Mouse (Mus musculus) lung, adult 2 months (tissue): ENCODE data around the gene Skap1. TPM values are rescaled to one million over a fixed set of nuclear protein-coding genes. Genes with fewer than 3 reads are reported as not detected.

ENCODE experiments used
- DNase-seq: peaks from one replicate; pipeline ENCODE4 v3.0.0; 2022
- H3K4me1 ChIP-seq: fragments of 200-500 bp; 2 replicates; pipeline ENCODE4 v1.6.1; 2011; ENCODE audit warnings: low read length; ENCODE audit not compliant: control insufficient read depth, insufficient read depth
- H3K4me3 ChIP-seq: fragments of 200-500 bp; replicated peaks from 2 replicates; pipeline ENCODE3; 2011; ENCODE audit warnings: low read depth, mild to moderate bottlenecking, control low read depth, low read length; ENCODE audit errors: extremely low read depth
- CTCF ChIP-seq: fragments of 200-500 bp; IDR thresholded peaks from 2 replicates; pipeline ENCODE4 v1.5.1; 2011; ENCODE audit warnings: mild to moderate bottlenecking, low read length, control low read depth; ENCODE audit not compliant: insufficient read depth
- POLR2A ChIP-seq: fragments of 200-500 bp; IDR thresholded peaks from 2 replicates; pipeline ENCODE4 v1.6.1; 2011; ENCODE audit warnings: low read depth, mild to moderate bottlenecking, control low read depth, low read length, borderline replicate concordance; ENCODE audit errors: extremely low read depth
- WGBS: fragments of 180-500 bp; shearing (Covaris S2); methylation state at CpG from one replicate; pipeline ENCODE4 v1.1.7; 2018; 5-methylcytosine and 5-hydroxymethylcytosine counted together
- polyA plus RNA-seq: library from polyadenylated mRNA; depleted of rRNA; stranded (reverse); fragments of >200 nt; gene quantifications from 2 replicates; pipeline ENCODE4 v1.2.3, GENCODE M21; 2012

Gene Skap1
- polyA plus RNA-seq, 1 experiment: 2.2 TPM

DNA sequence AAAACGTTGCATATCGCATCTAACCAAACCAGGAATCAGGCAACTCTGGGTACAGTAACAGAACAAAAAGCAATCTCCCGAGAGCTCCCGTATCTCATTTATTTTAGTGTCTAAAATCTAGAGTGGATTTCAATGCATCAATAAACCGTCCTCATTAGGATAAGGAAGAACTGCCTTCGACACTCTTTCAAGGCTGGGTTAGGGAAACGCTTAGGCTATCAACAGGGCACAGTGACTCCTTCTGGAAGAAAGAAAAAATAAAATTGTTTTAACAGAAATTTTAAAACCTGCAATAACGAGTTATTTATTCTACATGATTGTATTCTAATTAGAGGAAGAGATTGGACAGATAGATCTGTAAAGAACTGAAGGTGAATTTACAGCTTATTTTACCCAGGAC, 82.0 kb downstream of the Skap1 start:
- no peaks in the 10 kb centered on the region for H3K4me1 ChIP-seq
- TF ChIP-seq POLR2A (no peak), CTCF (no peak)
- DNase-seq: no peak
- no peak overlapping the region for H3K4me3 ChIP-seq
- WGBS: 62% methylated on average over 8 of the region's 8 CpGs

GRCm38 (mm10) chr11:96550960-96551703, 86.7 kb downstream of the Skap1 start:
- no peak for TF ChIP-seq CTCF
- no peak for TF ChIP-seq POLR2A
- H3K4me1 ChIP-seq: no peaks in the 10 kb centered on the region
- WGBS: 53% methylated on average over 9 of the region's 9 CpGs
- DNase-seq: no peak
- H3K4me3 ChIP-seq: no peak overlapping the region

DNA sequence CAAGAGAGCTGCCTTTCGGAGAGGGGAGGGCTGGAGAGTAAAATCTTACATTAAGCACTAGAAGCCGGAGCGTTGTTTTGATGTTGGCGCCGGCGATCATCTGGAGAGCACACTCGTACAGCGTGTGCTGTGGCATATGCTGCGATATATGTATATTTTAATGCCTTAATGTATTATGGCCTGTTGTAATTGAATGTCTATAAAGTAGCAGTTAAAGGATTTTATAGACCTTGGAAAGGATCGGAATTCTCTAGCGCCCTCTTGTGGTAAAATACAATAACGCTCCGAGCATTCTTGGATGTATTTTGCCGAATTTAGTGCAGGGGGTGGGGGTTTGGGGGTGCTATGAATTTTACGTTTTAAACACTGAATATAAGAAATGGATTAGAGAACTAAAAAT, 88.7 kb downstream of the Skap1 start:
- 17% methylated on average over 15 of the region's 15 CpGs for WGBS
- TF ChIP-seq POLR2A (no peak), CTCF (peak; percentile 3; the same call in 1 of the 2 replicates)
- H3K4me1 ChIP-seq: no peaks in the 10 kb centered on the region
- peak; percentile 10 for DNase-seq
- no peak overlapping the region for H3K4me3 ChIP-seq

- Histone ChIP-seq H3K4me3 (no peak overlapping the region), H3K4me1 (no peaks in the 10 kb centered on the region)
- WGBS: 66% methylated on average over 5 of the region's 5 CpGs
- no peak for DNase-seq
- no peak for TF ChIP-seq POLR2A
- TF ChIP-seq CTCF: no peak
Measured at GRCm38 (mm10) chr11:96560229-96560628, 95.8 kb downstream of the Skap1 start.

- no peaks in the 10 kb centered on the region for H3K4me1 ChIP-seq
- WGBS: 54% methylated on average over 1 of the region's 1 CpGs
- no peak overlapping the region for H3K4me3 ChIP-seq
- DNase-seq: no peak
- TF ChIP-seq POLR2A (no peak), CTCF (no peak)
Measured at GRCm38 (mm10) chr11:96564088-96564487, 99.7 kb downstream of the Skap1 start.

GRCm38 (mm10) chr11:96572515-96572914, 108.1 kb downstream of the Skap1 start:
- Histone ChIP-seq H3K4me3 (no peak overlapping the region), H3K4me1 (no peaks in the 10 kb centered on the region)
- DNase-seq: no peak
- TF ChIP-seq CTCF (no peak), POLR2A (no peak)
- WGBS: 44% methylated on average over 3 of the region's 3 CpGs

GRCm38 (mm10) chr11:96576491-96577427, 112.4 kb downstream of the Skap1 start:
- Histone ChIP-seq H3K4me3 (no peak overlapping the region), H3K4me1 (no peaks in the 10 kb centered on the region)
- no peak for DNase-seq
- WGBS: 53% methylated on average over 14 of the region's 14 CpGs
- TF ChIP-seq CTCF: no peak

DNA sequence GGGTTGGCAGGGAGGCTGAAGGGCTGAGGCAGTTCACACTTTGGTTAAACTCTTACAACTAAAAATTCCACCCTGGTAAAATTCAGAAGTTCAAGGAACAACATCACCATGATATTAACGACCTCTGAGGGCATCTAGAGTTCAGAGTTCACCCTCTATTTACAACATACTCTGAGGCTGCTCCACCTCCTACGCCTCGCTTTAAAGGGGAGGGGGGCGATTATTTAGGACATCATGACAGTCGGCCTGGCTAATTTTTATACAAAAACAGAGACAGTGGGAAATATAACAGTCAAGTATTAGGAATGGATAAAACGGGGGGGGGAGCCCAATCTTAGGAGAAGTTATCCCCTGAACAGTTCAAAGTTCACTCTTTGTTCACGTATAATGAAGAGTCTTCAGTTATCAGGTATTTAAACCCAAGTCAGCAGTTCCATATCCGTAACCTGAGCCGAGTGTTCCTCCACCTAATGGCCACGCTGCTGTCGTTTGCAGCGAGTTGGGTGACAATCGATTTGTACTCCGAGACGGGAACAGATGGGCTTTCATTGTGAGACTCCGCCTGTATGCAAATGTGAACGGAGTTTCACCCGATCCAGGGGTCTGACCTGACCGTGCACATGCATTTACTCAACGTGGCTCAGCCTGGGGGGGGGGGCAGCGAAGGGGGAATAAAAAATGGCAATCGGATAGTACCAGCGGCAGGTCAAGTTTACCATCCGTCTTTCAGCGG, 114.3 kb downstream of the Skap1 start:
- DNase-seq: no peak
- no peak overlapping the region for H3K4me3 ChIP-seq
- no peak for TF ChIP-seq CTCF

GRCm38 (mm10) chr11:96581604-96582384, 117.4 kb downstream of the Skap1 start:
- no peak for DNase-seq
- no peak for TF ChIP-seq POLR2A
- TF ChIP-seq CTCF: peak; percentile 54
- Histone ChIP-seq H3K4me3 (no peak overlapping the region), H3K4me1 (no peaks in the 10 kb centered on the region)
- WGBS: 57% methylated on average over 10 of the region's 10 CpGs

More for the DNA sequence above, 114.3 kb downstream of the Skap1 start:
- no peaks in the 10 kb centered on the region for H3K4me1 ChIP-seq
- 25% methylated on average over 25 of the region's 25 CpGs for WGBS

GRCm38 (mm10) chr11:96582595-96582994, 118.2 kb downstream of the Skap1 start:
- H3K4me1 ChIP-seq: no peaks in the 10 kb centered on the region
- H3K4me3 ChIP-seq: no peak overlapping the region
- DNase-seq: no peak
- TF ChIP-seq POLR2A (no peak), CTCF (no peak)
- 65% methylated on average over 10 of the region's 10 CpGs for WGBS
